Mouse (Mus musculus) neural tube, embryonic 13.5 days (tissue): ENCODE measurements around the gene Sbno2. TPM values are rescaled to one million over a fixed set of nuclear protein-coding genes. Genes with fewer than 3 reads are reported as not detected.
A peak's percentile ranks its signal among the peaks of the same experiment; 100 is the strongest.

Experiments
- ATAC-seq: fragments of 200-750 bp; cut with Nextera tagmentation; 2 replicates; pipeline ENCODE4 v1.8.0; 2017; ENCODE audit warnings: low read depth, mild to moderate bottlenecking, moderate TSS enrichment, moderate library complexity
- H3K27ac ChIP-seq: fragments of 300-500 bp; sonication (generic); replicated peaks from 2 replicates; pipeline ENCODE4 v1.5.1; 2015; ENCODE audit warnings: moderate library complexity, mild to moderate bottlenecking, inconsistent platforms
- H3K27me3 ChIP-seq: fragments of 300-500 bp; sonication (generic); 2 replicates; pipeline ENCODE4 v1.6.1; 2015; ENCODE audit warnings: mild to moderate bottlenecking, inconsistent platforms
- H3K36me3 ChIP-seq: fragments of 300-500 bp; sonication (generic); 2 replicates; pipeline ENCODE4 v1.6.1; 2015; ENCODE audit warnings: mild to moderate bottlenecking, inconsistent platforms
- H3K4me1 ChIP-seq: fragments of 300-500 bp; sonication (generic); replicated peaks from 2 replicates; pipeline ENCODE4 v1.6.1; 2015; ENCODE audit warnings: inconsistent platforms
- H3K4me2 ChIP-seq: fragments of 300-500 bp; sonication (generic); 2 replicates; pipeline ENCODE4 v1.6.1; 2015; ENCODE audit warnings: inconsistent platforms, mild to moderate bottlenecking, moderate library complexity
- H3K4me3 ChIP-seq: fragments of 300-500 bp; sonication (generic); 2 replicates; pipeline ENCODE4 v1.5.1; 2015; ENCODE audit warnings: mild to moderate bottlenecking, inconsistent platforms
- H3K9ac ChIP-seq: fragments of 300-500 bp; sonication (generic); 2 replicates; pipeline ENCODE4 v1.6.1; 2015; ENCODE audit warnings: moderate library complexity, mild to moderate bottlenecking, inconsistent platforms
- H3K9me3 ChIP-seq: fragments of 300-500 bp; sonication (generic); 2 replicates; pipeline ENCODE4 v1.6.1; 2016; ENCODE audit warnings: inconsistent platforms
- WGBS: fragments of 180-500 bp; shearing (Covaris S2); methylation state at CpG from one replicate; pipeline ENCODE4 v1.1.7; 2015; 5-methylcytosine and 5-hydroxymethylcytosine counted together
- polyA plus RNA-seq: library from polyadenylated mRNA; unstranded; fragments of >200 nt; fragmentation: Nextera tagmentation; extraction: Ambion mirVana; gene quantifications from 2 replicates; pipeline ENCODE4 v1.2.1, GENCODE M21; 2015

Sbno2 gene
- polyA plus RNA-seq, 1 experiment from 2014 or later, result 12.9 TPM

- WGBS, result under 1% methylated on average over 40 of the region's 42 CpGs
- Histone ChIP-seq H3K27me3 (no peaks in the 10 kb centered on the region), H3K27ac (peak within 1 kb of the TSS; percentile 100), H3K36me3 (peaks cover 54% of the 10 kb centered on the region), H3K4me2 (peak within 1 kb of the TSS; percentile 69), H3K4me1 (peaks cover 62% of the 10 kb centered on the region), H3K9me3 (no peaks in the 10 kb centered on the region), H3K4me3 (peak within 1 kb of the TSS; percentile 98), H3K9ac (peak within 1 kb of the TSS; percentile 100)
- peak; percentile 13 for ATAC-seq
Measured at GRCm38 (mm10) chr10:80147719-80148601, 42.6 kb upstream of the Sbno2 start, which contains the start of gene Midn. Gene Midn (plus strand): TSS chr10:80148272.

GRCm38 (mm10) chr10:80147146-80147718, 41.9 kb upstream of the Sbno2 start:
- H3K36me3 ChIP-seq, result peaks cover 47% of the 10 kb centered on the region
- H3K27me3 ChIP-seq, result no peaks in the 10 kb centered on the region
- WGBS, result 71% methylated on average over 5 of the region's 5 CpGs
- no peak for ATAC-seq
- H3K27ac ChIP-seq, result peak overlapping the region; percentile 100
- peak overlapping the region; percentile 69 for H3K4me2 ChIP-seq
- peaks cover 60% of the 10 kb centered on the region for H3K4me1 ChIP-seq
- peak overlapping the region; percentile 100 for H3K9ac ChIP-seq
- H3K4me3 ChIP-seq, result peak overlapping the region; percentile 98
- no peaks in the 10 kb centered on the region for H3K9me3 ChIP-seq

GRCm38 (mm10) chr10:80146568-80147011, 41.2 kb upstream of the Sbno2 start:
- 72% methylated on average over 4 of the region's 4 CpGs for WGBS
- Histone ChIP-seq H3K9ac (peak overlapping the region; percentile 100; the same call in 1 of the 2 replicates), H3K4me3 (0 out of 2 replicates have a peak overlapping the region, but pooled peaks have one; percentile 98), H3K4me1 (peaks cover 56% of the 10 kb centered on the region), H3K36me3 (peaks cover 40% of the 10 kb centered on the region), H3K27me3 (no peaks in the 10 kb centered on the region), H3K9me3 (no peaks in the 10 kb centered on the region), H3K27ac (peak overlapping the region; percentile 100), H3K4me2 (no peak overlapping the region)
- no peak for ATAC-seq

GRCm38 (mm10) chr10:80145896-80146295, 40.5 kb upstream of the Sbno2 start:
- 85% methylated on average over 6 of the region's 6 CpGs for WGBS
- no peak for ATAC-seq
- Histone ChIP-seq H3K4me3 (0 out of 2 replicates have a peak overlapping the region, but pooled peaks have one; percentile 4), H3K9me3 (no peaks in the 10 kb centered on the region), H3K4me2 (no peak overlapping the region), H3K9ac (peak overlapping the region; percentile 100), H3K27me3 (no peaks in the 10 kb centered on the region), H3K36me3 (peaks cover 34% of the 10 kb centered on the region), H3K27ac (0 out of 2 replicates have a peak overlapping the region, but pooled peaks have one; percentile 15), H3K4me1 (peaks cover 62% of the 10 kb centered on the region)

GRCm38 (mm10) chr10:80144864-80145838, 39.8 kb upstream of the Sbno2 start:
- Histone ChIP-seq H3K27me3 (no peaks in the 10 kb centered on the region), H3K4me2 (no peak overlapping the region), H3K4me1 (peaks cover 67% of the 10 kb centered on the region), H3K4me3 (0 out of 2 replicates have a peak overlapping the region, but pooled peaks have one; percentile 4), H3K9me3 (no peaks in the 10 kb centered on the region), H3K36me3 (peaks cover 34% of the 10 kb centered on the region), H3K27ac (0 out of 2 replicates have a peak overlapping the region, but pooled peaks have one; percentile 15), H3K9ac (peak overlapping the region; percentile 100)
- no peak for ATAC-seq
- 71% methylated on average over 20 of the region's 20 CpGs for WGBS

GRCm38 (mm10) chr10:80144159-80144558, 38.8 kb upstream of the Sbno2 start:
- Histone ChIP-seq H3K9me3 (no peaks in the 10 kb centered on the region), H3K27me3 (no peaks in the 10 kb centered on the region), H3K36me3 (peaks cover 34% of the 10 kb centered on the region), H3K4me3 (no peak overlapping the region), H3K4me1 (peaks cover 75% of the 10 kb centered on the region), H3K27ac (no peak overlapping the region), H3K4me2 (0 out of 2 replicates have a peak overlapping the region, but pooled peaks have one; percentile 93), H3K9ac (peak overlapping the region; percentile 22; the same call in 1 of the 2 replicates)
- 91% methylated on average over 12 of the region's 12 CpGs for WGBS
- no peak for ATAC-seq

GRCm38 (mm10) chr10:80143664-80144063, 38.3 kb upstream of the Sbno2 start:
- H3K4me2 ChIP-seq, result peak overlapping the region; percentile 93
- H3K4me3 ChIP-seq, result 0 out of 2 replicates have a peak overlapping the region, but pooled peaks have one; percentile 67
- no peak for ATAC-seq
- 0 out of 2 replicates have a peak overlapping the region, but pooled peaks have one; percentile 22 for H3K9ac ChIP-seq
- no peaks in the 10 kb centered on the region for H3K27me3 ChIP-seq
- WGBS, result 94% methylated on average over 7 of the region's 7 CpGs
- no peaks in the 10 kb centered on the region for H3K9me3 ChIP-seq
- no peak overlapping the region for H3K27ac ChIP-seq
- peaks cover 34% of the 10 kb centered on the region for H3K36me3 ChIP-seq
- peaks cover 75% of the 10 kb centered on the region for H3K4me1 ChIP-seq

- Histone ChIP-seq H3K4me1 (peaks cover 80% of the 10 kb centered on the region), H3K4me3 (peak overlapping the region; percentile 67), H3K27ac (peak overlapping the region; percentile 90), H3K27me3 (no peaks in the 10 kb centered on the region), H3K36me3 (peaks cover 34% of the 10 kb centered on the region), H3K9me3 (no peaks in the 10 kb centered on the region), H3K4me2 (peak overlapping the region; percentile 93), H3K9ac (peak overlapping the region; percentile 86)
- 0% methylated on average over 15 of the region's 15 CpGs for WGBS
- ATAC-seq, result no peak
Measured at GRCm38 (mm10) chr10:80142530-80142925, 37.2 kb upstream of the Sbno2 start.

- Histone ChIP-seq H3K9me3 (no peaks in the 10 kb centered on the region), H3K27me3 (peaks cover 3% of the 10 kb centered on the region; the same call in 1 of the 2 replicates), H3K4me2 (peak overlapping the region; percentile 93), H3K4me1 (peaks cover 80% of the 10 kb centered on the region), H3K27ac (peak overlapping the region; percentile 90), H3K4me3 (peak overlapping the region; percentile 67), H3K36me3 (peaks cover 34% of the 10 kb centered on the region), H3K9ac (peak overlapping the region; percentile 86)
- under 1% methylated on average over 43 of the region's 43 CpGs for WGBS
- ATAC-seq, result peak; percentile 88
Measured at GRCm38 (mm10) chr10:80141786-80142529, 36.6 kb upstream of the Sbno2 start.

- peaks cover 28% of the 10 kb centered on the region for H3K36me3 ChIP-seq
- H3K4me3 ChIP-seq, result peak overlapping the region; percentile 67
- H3K27me3 ChIP-seq, result peaks cover 8% of the 10 kb centered on the region
- peak overlapping the region; percentile 93 for H3K4me2 ChIP-seq
- peak overlapping the region; percentile 64 for H3K9ac ChIP-seq
- WGBS, result under 1% methylated on average over 29 of the region's 29 CpGs
- H3K4me1 ChIP-seq, result peaks cover 81% of the 10 kb centered on the region
- H3K27ac ChIP-seq, result peak overlapping the region; percentile 90
- ATAC-seq, result peak; percentile 52
- no peaks in the 10 kb centered on the region for H3K9me3 ChIP-seq
Measured at GRCm38 (mm10) chr10:80141243-80141642, 35.9 kb upstream of the Sbno2 start.
